Mouse (Mus musculus) embryonic facial prominence, embryonic 13.5 days (tissue): ENCODE data around the gene Kctd12. TPM values are rescaled to one million over a fixed set of nuclear protein-coding genes. Genes with fewer than 3 reads are reported as not detected.

Source experiments
- ATAC-seq: fragments of 200-750 bp; cut with Nextera tagmentation; 2 replicates; pipeline ENCODE4 v1.8.0; 2017; ENCODE audit warnings: low read depth; ENCODE audit not compliant: insufficient number of reproducible peaks, insufficient read depth, low FRiP score, low TSS enrichment
- H3K27ac ChIP-seq: fragments of 300-500 bp; sonication (generic); 2 replicates; pipeline ENCODE4 v1.5.1; 2015; ENCODE audit warnings: moderate library complexity, mild to moderate bottlenecking, inconsistent platforms
- H3K27me3 ChIP-seq: fragments of 300-500 bp; sonication (generic); 2 replicates; pipeline ENCODE4 v1.6.1; 2015; ENCODE audit warnings: mild to moderate bottlenecking, inconsistent platforms
- H3K36me3 ChIP-seq: fragments of 300-500 bp; sonication (generic); 2 replicates; pipeline ENCODE4 v1.6.1; 2015; ENCODE audit warnings: mild to moderate bottlenecking, inconsistent platforms
- H3K4me1 ChIP-seq: fragments of 300-500 bp; sonication (generic); 2 replicates; pipeline ENCODE4 v1.6.1; 2015; ENCODE audit warnings: inconsistent platforms
- H3K4me2 ChIP-seq: fragments of 300-500 bp; sonication (generic); 2 replicates; pipeline ENCODE4 v1.6.1; 2015; ENCODE audit warnings: moderate library complexity, mild to moderate bottlenecking, inconsistent platforms
- H3K4me3 ChIP-seq: fragments of 300-500 bp; sonication (generic); 2 replicates; pipeline ENCODE4 v1.5.1; 2015; ENCODE audit warnings: mild to moderate bottlenecking, inconsistent platforms
- H3K9ac ChIP-seq: fragments of 300-500 bp; sonication (generic); 2 replicates; pipeline ENCODE4 v1.6.1; 2015; ENCODE audit warnings: mild to moderate bottlenecking, inconsistent platforms
- H3K9me3 ChIP-seq: fragments of 300-500 bp; sonication (generic); 2 replicates; pipeline ENCODE4 v1.6.1; 2016; ENCODE audit warnings: inconsistent platforms
- WGBS: fragments of 180-500 bp; shearing (Covaris S2); methylation state at CpG from one replicate; pipeline ENCODE4 v1.1.7; 2015; ENCODE audit warnings: mixed read lengths; 5-methylcytosine and 5-hydroxymethylcytosine counted together
- microRNA-seq: library from miRNA; unstranded; fragments of <30 nt; microRNA quantifications from one replicate; pipeline ENCODE4, GENCODE M21; 2016
- polyA plus RNA-seq: library from polyadenylated mRNA; unstranded; fragments of >200 nt; fragmentation: Nextera tagmentation; extraction: Ambion mirVana; gene quantifications from 2 replicates; pipeline ENCODE4 v1.2.1, GENCODE M21; 2015

Kctd12 gene
- polyA plus RNA-seq, 1 experiment from 2014 or later = 34.8 TPM

- Histone ChIP-seq H3K27me3 (no peaks in the 10 kb centered on the region), H3K4me2 (no peak overlapping the region), H3K4me1 (no peaks in the 10 kb centered on the region), H3K9me3 (no peaks in the 10 kb centered on the region), H3K36me3 (no peaks in the 10 kb centered on the region), H3K4me3 (no peak overlapping the region), H3K27ac (no peak overlapping the region), H3K9ac (no peak overlapping the region)
- 90% methylated on average over 2 of the region's 2 CpGs for WGBS
- ATAC-seq = no peak
Observed at GRCm38 (mm10) chr14:102962019-102962418, 20.4 kb downstream of the Kctd12 start.

DNA sequence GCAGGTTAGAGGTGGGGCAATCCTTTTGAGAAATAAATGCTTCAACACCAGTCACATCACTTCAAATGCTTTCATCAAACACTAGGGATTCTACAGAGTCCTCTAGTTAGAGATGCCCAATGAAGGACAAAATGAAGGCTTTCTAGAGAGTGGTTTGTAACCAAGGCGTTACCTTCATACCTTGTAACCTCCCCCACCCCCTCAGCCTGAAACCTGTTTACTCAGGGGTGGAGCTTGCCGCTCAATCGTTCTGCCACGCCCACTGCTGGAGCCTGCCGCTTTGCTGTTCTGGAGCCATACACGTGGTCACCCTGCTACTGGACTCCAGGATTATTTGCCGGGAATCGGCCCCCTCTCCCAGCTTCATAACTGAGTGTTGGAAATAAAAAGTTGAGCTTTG is 28.9 kb downstream of the Kctd12 start:
- no peak overlapping the region for H3K27ac ChIP-seq
- whole genome bisulfite sequencing = 32% methylated on average over 8 of the region's 8 CpGs
- no peak for ATAC-seq
- no peaks in the 10 kb centered on the region for H3K9me3 ChIP-seq
- no peaks in the 10 kb centered on the region for H3K27me3 ChIP-seq
- H3K36me3 ChIP-seq = no peaks in the 10 kb centered on the region
- H3K4me2 ChIP-seq = no peak overlapping the region
- H3K4me3 ChIP-seq = no peak overlapping the region
- no peak overlapping the region for H3K9ac ChIP-seq
- H3K4me1 ChIP-seq = no peaks in the 10 kb centered on the region

- H3K9me3 ChIP-seq = no peaks in the 10 kb centered on the region
- H3K36me3 ChIP-seq = no peaks in the 10 kb centered on the region
- no peaks in the 10 kb centered on the region for H3K27me3 ChIP-seq
- 68% methylated on average over 1 of the region's 1 CpGs for WGBS
- H3K9ac ChIP-seq = no peak overlapping the region
- H3K27ac ChIP-seq = no peak overlapping the region
- no peak overlapping the region for H3K4me3 ChIP-seq
- no peak for ATAC-seq
- H3K4me1 ChIP-seq = no peaks in the 10 kb centered on the region
- no peak overlapping the region for H3K4me2 ChIP-seq
Observed at GRCm38 (mm10) chr14:102951974-102952373, 30.5 kb downstream of the Kctd12 start.

DNA sequence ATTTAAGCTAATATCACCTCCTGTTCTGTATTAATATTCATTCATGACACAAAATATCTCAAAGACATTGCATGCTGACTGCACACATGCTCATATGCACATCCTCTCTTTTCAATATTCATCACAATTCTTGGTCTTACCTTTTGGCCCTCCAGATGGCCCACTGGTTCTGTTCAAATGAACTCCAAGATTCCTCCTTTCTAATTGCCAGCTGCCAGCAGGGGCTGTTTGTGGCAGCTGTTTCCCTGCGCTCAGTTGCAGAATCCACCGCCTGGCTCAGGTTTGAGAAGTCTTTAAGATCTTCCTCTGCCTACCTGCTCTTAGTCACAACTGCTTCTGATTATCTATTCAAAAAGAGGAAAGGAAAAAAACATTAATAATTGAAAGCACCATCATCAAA is 34.6 kb downstream of the Kctd12 start:
- Histone ChIP-seq H3K27me3 (no peaks in the 10 kb centered on the region), H3K4me1 (no peaks in the 10 kb centered on the region), H3K4me3 (no peak overlapping the region), H3K9ac (no peak overlapping the region), H3K9me3 (no peaks in the 10 kb centered on the region), H3K4me2 (no peak overlapping the region), H3K36me3 (no peaks in the 10 kb centered on the region), H3K27ac (no peak overlapping the region)
- no peak for ATAC-seq
- WGBS = 69% methylated on average over 2 of the region's 2 CpGs

- Histone ChIP-seq H3K9ac (no peak overlapping the region), H3K27me3 (no peaks in the 10 kb centered on the region), H3K9me3 (no peaks in the 10 kb centered on the region), H3K27ac (no peak overlapping the region), H3K4me1 (no peaks in the 10 kb centered on the region), H3K4me2 (no peak overlapping the region), H3K36me3 (no peaks in the 10 kb centered on the region), H3K4me3 (no peak overlapping the region)
- ATAC-seq = no peak
- 79% methylated on average over 2 of the region's 2 CpGs for WGBS
Observed at GRCm38 (mm10) chr14:102942222-102942843, 40.1 kb downstream of the Kctd12 start.

DNA sequence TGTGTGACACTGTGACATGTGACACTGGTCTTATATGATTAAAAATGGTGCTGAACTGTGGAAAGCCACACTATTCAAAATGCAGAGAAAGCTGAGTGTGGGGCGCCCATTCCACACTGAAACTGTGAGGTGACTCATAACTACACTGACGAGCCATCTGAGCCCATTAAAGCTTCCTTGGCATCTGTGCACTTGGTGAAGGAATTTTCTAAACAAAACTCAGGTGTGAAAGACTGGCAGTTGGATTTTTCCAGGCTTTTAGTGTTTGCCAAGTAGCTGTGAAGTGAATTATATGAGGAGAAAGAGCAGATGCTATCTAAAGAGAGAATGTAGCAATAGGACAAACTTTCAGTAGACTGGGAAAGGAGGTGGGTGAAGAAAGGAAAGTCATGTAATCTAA is 47.6 kb downstream of the Kctd12 start:
- no peaks in the 10 kb centered on the region for H3K9me3 ChIP-seq
- no peak overlapping the region for H3K9ac ChIP-seq
- no peaks in the 10 kb centered on the region for H3K27me3 ChIP-seq
- ATAC-seq = no peak
- no peak overlapping the region for H3K27ac ChIP-seq
- no peaks in the 10 kb centered on the region for H3K36me3 ChIP-seq
- H3K4me2 ChIP-seq = no peak overlapping the region
- no peaks in the 10 kb centered on the region for H3K4me1 ChIP-seq
- WGBS = 76% methylated on average over 2 of the region's 2 CpGs
- H3K4me3 ChIP-seq = no peak overlapping the region

GRCm38 (mm10) chr14:102930933-102931332 is 51.5 kb downstream of the Kctd12 start:
- H3K27ac ChIP-seq = no peak overlapping the region
- H3K4me1 ChIP-seq = no peaks in the 10 kb centered on the region
- H3K4me3 ChIP-seq = no peak overlapping the region
- no peaks in the 10 kb centered on the region for H3K27me3 ChIP-seq
- 25% methylated on average over 1 of the region's 1 CpGs for WGBS
- H3K9ac ChIP-seq = no peak overlapping the region
- no peak for ATAC-seq
- H3K9me3 ChIP-seq = no peaks in the 10 kb centered on the region
- no peaks in the 10 kb centered on the region for H3K36me3 ChIP-seq
- no peak overlapping the region for H3K4me2 ChIP-seq

DNA sequence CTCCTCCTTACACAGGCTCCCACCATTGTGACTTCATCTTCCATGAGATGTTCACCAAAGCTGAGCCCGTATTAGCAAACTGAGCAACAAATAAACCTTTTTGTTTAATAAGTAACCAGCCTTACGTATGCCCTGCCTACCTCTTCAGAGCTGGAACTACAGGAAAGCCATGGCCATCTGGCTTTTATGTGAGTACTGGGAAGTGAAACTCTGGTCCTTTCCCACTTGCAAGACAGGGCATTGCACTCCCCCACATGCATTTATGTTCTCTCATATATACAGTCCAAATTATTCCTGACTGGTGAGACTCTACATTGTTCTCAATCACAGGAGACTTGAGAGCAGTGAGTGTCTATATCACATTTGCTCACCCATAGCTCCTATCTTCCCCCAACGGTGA is 52.9 kb downstream of the Kctd12 start:
- WGBS = 83% methylated on average over 3 of the region's 3 CpGs
- no peak overlapping the region for H3K4me3 ChIP-seq
- no peaks in the 10 kb centered on the region for H3K9me3 ChIP-seq
- no peak for ATAC-seq
- H3K27me3 ChIP-seq = no peaks in the 10 kb centered on the region
- H3K9ac ChIP-seq = no peak overlapping the region
- H3K27ac ChIP-seq = no peak overlapping the region
- no peak overlapping the region for H3K4me2 ChIP-seq
- no peaks in the 10 kb centered on the region for H3K4me1 ChIP-seq
- H3K36me3 ChIP-seq = no peaks in the 10 kb centered on the region

DNA sequence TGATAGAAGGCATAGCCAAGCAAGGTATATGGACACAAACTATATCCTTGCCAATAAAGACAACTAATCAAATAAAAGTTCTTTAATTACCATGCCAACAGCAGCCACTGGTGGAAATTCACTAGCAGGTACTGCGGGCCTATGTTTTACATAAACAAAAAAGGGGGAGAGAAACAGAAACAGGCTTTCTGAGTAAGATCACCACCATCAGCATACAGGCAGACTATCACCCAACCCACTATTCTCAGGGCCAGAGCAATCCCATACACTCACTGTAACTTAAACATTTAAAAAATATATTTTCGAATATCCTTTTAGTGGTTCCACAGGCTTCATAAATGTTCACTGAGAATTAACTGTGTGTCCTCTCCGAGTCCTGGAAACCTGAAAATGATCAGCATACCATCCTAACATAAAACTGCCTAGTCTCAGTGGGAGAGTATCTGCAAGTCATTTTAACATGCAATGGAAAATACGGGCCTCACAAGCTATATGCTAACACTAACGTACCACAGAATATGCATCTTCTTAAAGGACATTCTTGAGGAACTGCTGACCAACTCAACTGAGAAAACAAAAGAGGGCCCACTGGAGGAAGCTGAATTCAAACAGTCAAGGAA is 54.5 kb downstream of the Kctd12 start:
- Histone ChIP-seq H3K9me3 (no peaks in the 10 kb centered on the region), H3K4me3 (no peak overlapping the region), H3K4me1 (no peaks in the 10 kb centered on the region), H3K4me2 (no peak overlapping the region), H3K27me3 (no peaks in the 10 kb centered on the region), H3K9ac (no peak overlapping the region), H3K27ac (no peak overlapping the region), H3K36me3 (no peaks in the 10 kb centered on the region)
- WGBS = 66% methylated on average over 5 of the region's 5 CpGs
- no peak for ATAC-seq

Small RNA genes within 50 kb of the gene (microRNA-seq; reads per million reads assigned to microRNA genes)
- 0.55 reads per million for gene Mir5130

Other genes with a start within 250 kb of the Kctd12 start
- gene Acod1, start 64.3 kb upstream of the Kctd12 start, polyA plus RNA-seq = not detected in 2 replicates
- gene Cln5, start 87.6 kb upstream of the Kctd12 start, polyA plus RNA-seq = 28.4 and 29.1 TPM in 2 replicates
- 25.9 and 28.0 TPM in 2 replicates for gene Fbxl3, start 116.9 kb upstream of the Kctd12 start, polyA plus RNA-seq